Mouse (Mus musculus) heart, postnatal 0 days (tissue): ENCODE measurements around the gene Dusp15.

ENCODE experiments used
- CTCF ChIP-seq: IDR thresholded peaks from 2 replicates; pipeline ENCODE4 v1.5.1; 2016; ENCODE audit warnings: antibody characterized with exemption, control low read depth, low read depth
- EP300 ChIP-seq: IDR thresholded peaks from 2 replicates; pipeline ENCODE4 v1.6.1; 2016; ENCODE audit warnings: antibody characterized with exemption, low read depth

GRCm38 (mm10) chr2:152917671-152918070 is 33.8 kb downstream of the Dusp15 start:
- TF ChIP-seq CTCF (no peak), EP300 (no peak)
